Mouse (Mus musculus) mouse trophoblast stem cell (cell line): ENCODE results near the gene Baz2b.

Experiments used
- in situ Hi-C, 2 experiments: fragments of 300-500 bp; cut with MseI, MboI; formaldehyde crosslinking; loops; 2 replicates in 1 of 2; 3 replicates in 1 of 2; pipeline ENCODE4 v1.15.1; 2025

The Baz2b gene

GRCm38 (mm10) chr2:60132269-60133042 lies 77.2 kb downstream of the Baz2b start:
- in situ Hi-C loops = no loop called here

- in situ Hi-C loops = no loop called here
Observed at GRCm38 (mm10) chr2:60128631-60129030, 81.0 kb downstream of the Baz2b start.

- in situ Hi-C loops = no loop called here
Observed at GRCm38 (mm10) chr2:60126831-60127230, 82.8 kb downstream of the Baz2b start.

- in situ Hi-C loops = no loop called here
Observed at GRCm38 (mm10) chr2:60126292-60126691, 83.3 kb downstream of the Baz2b start.

GRCm38 (mm10) chr2:60125049-60126004 lies 84.3 kb downstream of the Baz2b start:
- in situ Hi-C loops = no loop called here

- in situ Hi-C loops = no loop called here
Observed at GRCm38 (mm10) chr2:60124648-60125048, 85.0 kb downstream of the Baz2b start.

GRCm38 (mm10) chr2:60123911-60124647 lies 85.6 kb downstream of the Baz2b start:
- in situ Hi-C loops = no loop called here

- in situ Hi-C loops = no loop called here
Observed at GRCm38 (mm10) chr2:60123061-60123874, 86.4 kb downstream of the Baz2b start.

GRCm38 (mm10) chr2:60122188-60122587 lies 87.5 kb downstream of the Baz2b start:
- in situ Hi-C loops = no loop called here

GRCm38 (mm10) chr2:60120681-60121080 lies 89.0 kb downstream of the Baz2b start:
- in situ Hi-C loops = no loop called here

GRCm38 (mm10) chr2:60118684-60119558 lies 90.7 kb downstream of the Baz2b start:
- in situ Hi-C loops = no loop called here

GRCm38 (mm10) chr2:60117867-60118266 lies 91.8 kb downstream of the Baz2b start:
- in situ Hi-C loops = no loop called here

GRCm38 (mm10) chr2:60115891-60116554 lies 93.6 kb downstream of the Baz2b start:
- in situ Hi-C loops = no loop called here

- in situ Hi-C loops = no loop called here
Observed at GRCm38 (mm10) chr2:60114901-60115300, 94.7 kb downstream of the Baz2b start.

GRCm38 (mm10) chr2:60113661-60114560 lies 95.7 kb downstream of the Baz2b start:
- in situ Hi-C loops = no loop called here

- in situ Hi-C loops = no loop called here
Observed at GRCm38 (mm10) chr2:60112116-60112515, 97.5 kb downstream of the Baz2b start.

GRCm38 (mm10) chr2:60109001-60109400 lies 100.6 kb downstream of the Baz2b start:
- in situ Hi-C loops = no loop called here

GRCm38 (mm10) chr2:60096625-60097024 lies 113.0 kb downstream of the Baz2b start:
- in situ Hi-C loops = no loop called here
